Mouse (Mus musculus) midbrain, embryonic 12.5 days (tissue): ENCODE data around the gene Cox11. TPM values are rescaled to one million over a fixed set of nuclear protein-coding genes. Genes with fewer than 3 reads are reported as not detected.

Experiments
- ATAC-seq: fragments of 200-750 bp; cut with Nextera tagmentation; 2 replicates; pipeline ENCODE4 v1.8.0; 2017; ENCODE audit warnings: low read depth, moderate TSS enrichment, moderate library complexity; ENCODE audit not compliant: low FRiP score
- H3K27ac ChIP-seq: fragments of 300-500 bp; sonication (generic); replicated peaks from 2 replicates; pipeline ENCODE4 v1.5.1; 2016; ENCODE audit warnings: mild to moderate bottlenecking
- H3K27me3 ChIP-seq: fragments of 300-500 bp; sonication (generic); 2 replicates; pipeline ENCODE4 v1.6.1; 2016; ENCODE audit warnings: mild to moderate bottlenecking
- H3K36me3 ChIP-seq: fragments of 300-500 bp; sonication (generic); 2 replicates; pipeline ENCODE4 v1.6.1; 2016
- H3K4me1 ChIP-seq: fragments of 300-500 bp; sonication (generic); 2 replicates; pipeline ENCODE4 v1.6.1; 2016
- H3K4me2 ChIP-seq: fragments of 300-500 bp; sonication (generic); replicated peaks from 2 replicates; pipeline ENCODE4 v1.6.1; 2016; ENCODE audit warnings: mild to moderate bottlenecking, moderate library complexity
- H3K4me3 ChIP-seq: fragments of 300-500 bp; sonication (generic); 2 replicates; pipeline ENCODE4 v1.5.1; 2016; ENCODE audit warnings: mild to moderate bottlenecking
- H3K9ac ChIP-seq: fragments of 300-500 bp; sonication (generic); replicated peaks from 2 replicates; pipeline ENCODE4 v1.6.1; 2016; ENCODE audit warnings: mild to moderate bottlenecking, moderate library complexity
- H3K9me3 ChIP-seq: fragments of 300-500 bp; sonication (generic); 2 replicates; pipeline ENCODE4 v1.6.1; 2016; ENCODE audit warnings: mild to moderate bottlenecking
- WGBS: fragments of 180-500 bp; shearing (Covaris S2); methylation state at CpG from one replicate; pipeline ENCODE4 v1.1.7; 2016; 5-methylcytosine and 5-hydroxymethylcytosine counted together
- polyA plus RNA-seq: library from polyadenylated mRNA; unstranded; fragments of >200 nt; fragmentation: Nextera tagmentation; extraction: Ambion mirVana; gene quantifications from 2 replicates; pipeline ENCODE4 v1.2.1, GENCODE M21; 2016

Gene Cox11
- 41.9 and 43.4 TPM in 2 replicates for polyA plus RNA-seq

GRCm38 (mm10) chr11:90637440-90638311 lies at the start of gene Cox11, which contains the start of gene Stxbp4:
Gene Cox11, plus strand, starts transcription at chr11:90638173.
Gene Stxbp4, minus strand, starts transcription at chr11:90638084.
- under 1% methylated on average over 48 of the region's 48 CpGs for WGBS
- peak; percentile 96 for ATAC-seq
- no peaks in the 10 kb centered on the region for H3K27me3 ChIP-seq
- peaks cover 20% of the 10 kb centered on the region for H3K4me1 ChIP-seq
- peak within 1 kb of the TSS; percentile 96 for H3K4me3 ChIP-seq
- H3K27ac ChIP-seq: peak within 1 kb of the TSS; percentile 92
- peak within 1 kb of the TSS; percentile 64 for H3K4me2 ChIP-seq
- H3K36me3 ChIP-seq: peaks cover 17% of the 10 kb centered on the region
- peak within 1 kb of the TSS; percentile 96 for H3K9ac ChIP-seq
- H3K9me3 ChIP-seq: no peaks in the 10 kb centered on the region

DNA sequence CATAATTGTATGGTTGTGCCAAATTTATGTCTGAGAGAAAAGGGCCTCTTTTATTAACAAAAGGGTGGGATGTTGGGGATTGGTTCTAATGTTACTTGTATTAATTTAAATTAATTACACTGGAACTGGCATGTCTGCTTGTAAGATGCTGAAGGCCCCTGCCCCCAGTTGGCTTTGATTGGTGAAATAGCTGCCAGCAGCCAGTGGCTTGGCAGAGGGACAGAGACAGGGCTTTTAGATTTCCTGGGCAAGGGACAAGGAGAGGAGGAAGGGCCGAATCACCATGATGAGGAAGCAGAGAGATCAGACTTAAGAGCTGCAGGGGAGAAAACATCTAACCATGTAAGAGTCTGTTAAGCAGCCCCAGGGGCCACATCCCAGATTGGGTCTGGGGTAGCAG lies 47.0 kb upstream of the Cox11 start:
- no peak overlapping the region for H3K27ac ChIP-seq
- H3K4me2 ChIP-seq: no peak overlapping the region
- 94% methylated on average over 1 of the region's 1 CpGs for WGBS
- H3K36me3 ChIP-seq: peaks cover 49% of the 10 kb centered on the region
- no peaks in the 10 kb centered on the region for H3K27me3 ChIP-seq
- no peak for ATAC-seq
- no peaks in the 10 kb centered on the region for H3K9me3 ChIP-seq
- H3K4me1 ChIP-seq: no peaks in the 10 kb centered on the region
- no peak overlapping the region for H3K4me3 ChIP-seq
- no peak overlapping the region for H3K9ac ChIP-seq

DNA sequence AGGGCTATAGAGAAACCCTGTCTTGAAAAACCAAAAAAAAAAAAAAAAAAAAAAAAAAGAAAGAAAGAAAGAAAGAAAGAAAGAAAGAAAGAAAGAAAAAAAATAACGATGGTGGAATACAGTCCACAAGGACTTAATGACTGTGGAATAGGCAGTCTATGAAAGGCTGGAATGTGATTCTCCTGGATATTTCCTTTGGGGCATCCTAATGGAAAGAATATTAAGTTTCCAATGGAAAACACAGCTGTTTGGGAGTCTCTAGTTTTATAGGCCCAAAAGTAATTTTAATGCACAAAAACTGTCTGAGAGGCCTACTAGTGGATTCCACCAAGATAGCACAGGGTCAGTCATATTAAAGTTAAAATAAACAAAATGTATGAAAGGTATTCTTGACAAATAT lies 42.1 kb upstream of the Cox11 start:
- Histone ChIP-seq H3K9me3 (no peaks in the 10 kb centered on the region), H3K36me3 (peaks cover 53% of the 10 kb centered on the region), H3K4me1 (no peaks in the 10 kb centered on the region), H3K4me2 (no peak overlapping the region), H3K27me3 (no peaks in the 10 kb centered on the region), H3K9ac (no peak overlapping the region), H3K27ac (no peak overlapping the region), H3K4me3 (no peak overlapping the region)
- ATAC-seq: no peak
- WGBS: 95% methylated on average over 1 of the region's 1 CpGs

DNA sequence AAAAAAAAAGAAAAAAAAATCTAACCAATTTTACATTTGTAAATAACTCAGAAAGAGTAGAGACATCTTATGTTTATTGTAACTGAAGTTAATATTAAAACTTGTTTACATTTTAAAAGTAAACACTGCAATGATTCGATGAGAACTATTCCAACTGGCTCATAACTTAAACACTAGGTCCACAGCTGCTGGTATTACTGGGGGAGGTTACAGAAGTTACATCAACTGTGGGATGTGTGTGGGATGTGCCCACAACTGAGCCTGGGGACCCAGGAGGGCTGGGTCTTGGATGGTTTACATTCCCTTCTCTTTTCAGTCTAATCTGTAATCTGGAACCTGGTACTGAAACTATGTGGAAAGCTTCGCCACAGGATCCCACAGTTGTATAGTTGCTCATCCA lies 34.9 kb upstream of the Cox11 start:
- Histone ChIP-seq H3K4me2 (no peak overlapping the region), H3K4me3 (no peak overlapping the region), H3K9me3 (no peaks in the 10 kb centered on the region), H3K4me1 (no peaks in the 10 kb centered on the region), H3K36me3 (peaks cover 45% of the 10 kb centered on the region), H3K27me3 (no peaks in the 10 kb centered on the region), H3K9ac (no peak overlapping the region), H3K27ac (no peak overlapping the region)
- 98% methylated on average over 2 of the region's 2 CpGs for WGBS
- no peak for ATAC-seq

DNA sequence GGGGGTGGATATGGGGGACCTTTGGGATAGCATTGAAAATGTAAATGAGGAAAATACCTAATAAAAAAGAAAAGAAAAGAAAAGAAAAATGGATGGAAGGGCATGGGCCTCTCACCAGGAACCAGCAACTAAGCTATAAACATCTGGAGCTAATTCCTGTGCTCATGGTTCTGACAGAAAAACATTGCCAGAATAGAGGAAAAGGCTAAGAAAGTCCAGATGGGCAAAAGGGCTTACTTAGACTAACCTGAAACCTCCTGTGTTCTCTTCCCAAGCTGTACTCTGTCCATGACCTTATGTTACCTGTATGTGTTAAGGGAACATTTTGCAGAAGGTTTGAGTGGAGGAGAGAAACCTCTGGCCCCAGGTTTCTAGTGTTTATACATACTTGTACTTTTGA lies 25.9 kb upstream of the Cox11 start:
- no peak for ATAC-seq
- Histone ChIP-seq H3K36me3 (peaks cover 15% of the 10 kb centered on the region; the same call in 1 of the 2 replicates), H3K27ac (no peak overlapping the region), H3K9me3 (no peaks in the 10 kb centered on the region), H3K4me2 (no peak overlapping the region), H3K9ac (no peak overlapping the region), H3K27me3 (no peaks in the 10 kb centered on the region), H3K4me3 (no peak overlapping the region), H3K4me1 (no peaks in the 10 kb centered on the region)

DNA sequence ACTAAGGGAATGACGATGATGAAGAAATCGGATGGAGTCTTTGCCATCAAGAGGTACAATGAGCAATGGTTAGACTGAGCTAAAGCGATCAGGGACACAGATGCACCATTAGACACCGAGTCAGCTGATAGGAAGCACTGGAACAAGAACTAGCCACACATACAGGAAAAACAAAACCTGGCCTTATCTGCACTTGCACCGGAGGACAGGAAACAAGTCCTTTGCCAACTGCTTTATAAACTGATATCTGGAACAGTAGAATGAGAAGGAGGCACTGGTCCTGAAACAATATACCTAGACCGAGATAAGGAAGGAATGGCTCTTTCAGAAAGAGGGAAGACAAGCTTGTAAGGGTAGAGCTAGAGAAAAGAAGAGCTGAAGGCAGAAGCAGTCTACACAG lies 23.2 kb upstream of the Cox11 start:
- Histone ChIP-seq H3K4me3 (no peak overlapping the region), H3K4me2 (no peak overlapping the region), H3K9me3 (no peaks in the 10 kb centered on the region), H3K36me3 (peaks cover 16% of the 10 kb centered on the region), H3K27ac (no peak overlapping the region), H3K9ac (no peak overlapping the region), H3K4me1 (no peaks in the 10 kb centered on the region), H3K27me3 (no peaks in the 10 kb centered on the region)
- ATAC-seq: no peak
- 96% methylated on average over 6 of the region's 6 CpGs for WGBS

- Histone ChIP-seq H3K36me3 (peaks cover 14% of the 10 kb centered on the region), H3K4me1 (no peaks in the 10 kb centered on the region), H3K27me3 (no peaks in the 10 kb centered on the region), H3K4me3 (no peak overlapping the region), H3K9me3 (no peaks in the 10 kb centered on the region), H3K27ac (no peak overlapping the region), H3K4me2 (no peak overlapping the region), H3K9ac (no peak overlapping the region)
- no peak for ATAC-seq
Observed at GRCm38 (mm10) chr11:90616431-90616830, 21.5 kb upstream of the Cox11 start.

DNA sequence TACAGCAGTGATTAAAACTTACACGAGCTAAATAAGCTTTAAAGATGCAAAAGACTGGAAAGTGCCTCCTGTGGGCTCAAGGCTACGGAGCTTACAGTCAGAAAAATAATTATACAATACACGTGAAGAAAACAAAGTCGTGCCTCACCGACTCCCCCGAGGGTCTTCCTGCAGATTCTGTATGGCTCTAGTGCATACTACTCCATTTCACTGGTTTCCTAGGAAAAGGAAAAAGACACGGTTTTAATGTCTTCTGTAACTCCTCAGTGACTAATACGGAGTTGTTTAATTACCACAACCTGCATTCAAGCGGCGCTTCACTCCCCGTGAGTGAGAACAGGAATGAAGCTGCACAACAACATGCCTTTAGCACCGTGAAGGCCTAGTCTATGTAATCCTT lies 15.9 kb upstream of the Cox11 start:
- H3K4me3 ChIP-seq: no peak overlapping the region
- no peak overlapping the region for H3K4me2 ChIP-seq
- no peak overlapping the region for H3K9ac ChIP-seq
- H3K9me3 ChIP-seq: no peaks in the 10 kb centered on the region
- peaks cover 14% of the 10 kb centered on the region; the same call in 1 of the 2 replicates for H3K36me3 ChIP-seq
- no peak overlapping the region for H3K27ac ChIP-seq
- 92% methylated on average over 12 of the region's 12 CpGs for WGBS
- ATAC-seq: no peak
- H3K4me1 ChIP-seq: no peaks in the 10 kb centered on the region
- H3K27me3 ChIP-seq: no peaks in the 10 kb centered on the region

DNA sequence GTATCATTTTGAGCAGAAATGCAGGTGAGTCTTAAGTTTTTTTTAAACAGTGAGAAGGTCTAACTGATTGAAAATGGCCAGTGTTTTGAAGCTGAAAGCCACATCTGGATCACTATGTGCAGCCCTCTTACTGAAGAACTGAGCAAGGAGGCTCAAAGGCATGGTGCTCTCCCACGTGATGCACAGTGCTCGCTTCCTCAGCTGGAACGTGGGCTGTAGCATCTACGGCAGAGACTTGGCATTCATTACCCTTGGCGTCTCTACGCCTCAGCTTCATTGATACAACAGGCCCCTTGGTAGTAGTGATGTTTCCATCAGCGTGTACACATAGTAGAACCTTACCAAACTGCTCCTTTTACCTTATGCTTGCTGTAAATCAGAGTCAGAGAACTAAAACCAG lies 15.5 kb upstream of the Cox11 start:
- Histone ChIP-seq H3K9ac (no peak overlapping the region), H3K4me3 (no peak overlapping the region), H3K27ac (no peak overlapping the region), H3K27me3 (no peaks in the 10 kb centered on the region), H3K4me1 (no peaks in the 10 kb centered on the region), H3K4me2 (no peak overlapping the region), H3K36me3 (peaks cover 14% of the 10 kb centered on the region; the same call in 1 of the 2 replicates), H3K9me3 (no peaks in the 10 kb centered on the region)
- WGBS: 92% methylated on average over 7 of the region's 7 CpGs
- ATAC-seq: no peak

DNA sequence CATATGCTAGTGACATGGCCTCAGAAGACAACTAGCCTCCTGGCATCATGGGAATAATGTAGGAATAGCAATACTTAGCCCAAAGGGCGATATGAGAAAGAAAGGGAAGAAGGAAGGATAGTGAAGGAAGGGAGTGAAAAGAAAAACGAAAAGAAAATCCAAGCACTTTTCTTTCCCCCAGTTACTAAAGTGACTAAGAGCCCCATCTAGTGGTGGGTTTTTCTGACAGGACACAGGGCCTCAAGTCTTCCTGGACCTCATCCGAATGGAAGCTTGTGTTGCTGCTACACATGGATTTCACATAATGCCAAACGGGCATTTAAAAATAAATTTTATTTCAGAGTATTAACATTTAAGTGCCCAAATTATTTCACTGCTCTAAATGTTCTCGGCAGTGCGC lies 14.5 kb upstream of the Cox11 start:
- peaks cover 11% of the 10 kb centered on the region; the same call in 1 of the 2 replicates for H3K36me3 ChIP-seq
- H3K27me3 ChIP-seq: no peaks in the 10 kb centered on the region
- H3K4me2 ChIP-seq: no peak overlapping the region
- H3K9me3 ChIP-seq: no peaks in the 10 kb centered on the region
- no peak overlapping the region for H3K9ac ChIP-seq
- no peaks in the 10 kb centered on the region for H3K4me1 ChIP-seq
- H3K4me3 ChIP-seq: no peak overlapping the region
- 53% methylated on average over 6 of the region's 6 CpGs for WGBS
- no peak overlapping the region for H3K27ac ChIP-seq
- no peak for ATAC-seq

- Histone ChIP-seq H3K4me2 (no peak overlapping the region), H3K27ac (no peak overlapping the region), H3K36me3 (peaks cover 6% of the 10 kb centered on the region; the same call in 1 of the 2 replicates), H3K27me3 (no peaks in the 10 kb centered on the region), H3K9me3 (no peaks in the 10 kb centered on the region), H3K4me3 (no peak overlapping the region), H3K4me1 (no peaks in the 10 kb centered on the region), H3K9ac (no peak overlapping the region)
- whole genome bisulfite sequencing: 91% methylated on average over 1 of the region's 1 CpGs
- no peak for ATAC-seq
Observed at GRCm38 (mm10) chr11:90625174-90625573, 12.8 kb upstream of the Cox11 start.

DNA sequence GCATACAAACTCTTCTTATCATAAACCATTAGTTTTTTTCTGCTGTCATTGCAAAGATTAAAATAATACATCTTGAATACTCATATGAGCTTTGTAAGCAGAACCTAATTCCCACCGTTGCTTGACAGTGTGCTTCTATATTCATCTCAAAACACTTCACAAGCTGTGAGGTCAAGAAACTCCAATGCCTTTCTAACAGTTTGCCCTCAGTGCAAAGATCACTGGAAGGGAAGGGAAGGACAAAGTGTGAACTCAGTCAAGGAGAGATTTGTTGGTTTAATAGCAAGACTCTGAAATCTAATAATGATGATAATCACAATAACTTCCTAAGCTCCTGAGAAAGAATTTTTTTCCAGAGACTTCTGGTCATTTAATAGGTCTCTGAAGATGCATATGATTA lies 10.2 kb upstream of the Cox11 start:
- no peaks in the 10 kb centered on the region for H3K27me3 ChIP-seq
- H3K27ac ChIP-seq: no peak overlapping the region
- no peaks in the 10 kb centered on the region for H3K36me3 ChIP-seq
- no peaks in the 10 kb centered on the region for H3K4me1 ChIP-seq
- H3K4me3 ChIP-seq: no peak overlapping the region
- no peak for ATAC-seq
- H3K9me3 ChIP-seq: no peaks in the 10 kb centered on the region
- H3K4me2 ChIP-seq: no peak overlapping the region
- no peak overlapping the region for H3K9ac ChIP-seq
- WGBS: 85% methylated on average over 1 of the region's 1 CpGs
